Mouse (Mus musculus) embryonic fibroblast, embryonic 13.5 days (primary cell): ENCODE data around the gene Cldn34c1.
"Not testable (repeated sequence)": the region's sequence is repeated elsewhere in the genome, so short reads cannot be mapped to it uniquely, and the experiment has no call there.

Experiments
- CTCF ChIP-seq: IDR thresholded peaks from 2 replicates; pipeline ENCODE4 v1.5.1; 2011; ENCODE audit warnings: mild to moderate bottlenecking, control low read depth, low read length, moderate library complexity, borderline replicate concordance; ENCODE audit not compliant: insufficient read depth
- POLR2A ChIP-seq: IDR thresholded peaks from 2 replicates; pipeline ENCODE4 v1.6.1; 2011; ENCODE audit warnings: low read depth, mild to moderate bottlenecking, control low read depth, low read length, moderate library complexity

DNA sequence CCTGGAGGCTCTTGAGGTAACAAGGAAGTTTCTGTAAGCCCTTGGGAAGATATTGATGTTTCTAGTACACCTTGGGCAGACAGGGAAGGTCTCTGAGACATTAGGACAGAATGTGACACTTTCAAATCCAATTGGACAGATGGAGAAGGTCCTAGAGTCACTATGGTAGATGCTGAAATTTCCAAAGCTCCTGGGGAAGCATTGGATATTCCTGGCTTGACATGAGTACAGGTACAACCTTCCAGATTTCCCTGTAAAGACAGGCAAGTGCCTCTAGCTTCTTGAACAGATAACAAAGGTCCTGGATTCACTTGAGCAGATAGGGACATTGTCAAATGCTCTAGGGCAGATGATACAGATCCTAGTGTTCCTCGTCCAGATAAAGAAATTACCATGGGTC lies 119.1 kb downstream of the Cldn34c1 start, which contains the start of gene Srsx:
- not testable (repeated sequence) for TF ChIP-seq POLR2A, CTCF
